Mouse (Mus musculus): ENCODE results near the gene Pars2. TPM values are rescaled to one million over a fixed set of nuclear protein-coding genes. Genes with fewer than 3 reads are reported as not detected.

Gene Pars2
- polyA plus RNA-seq, 1 experiment from 2014 or later = 16.0 TPM

DNA sequence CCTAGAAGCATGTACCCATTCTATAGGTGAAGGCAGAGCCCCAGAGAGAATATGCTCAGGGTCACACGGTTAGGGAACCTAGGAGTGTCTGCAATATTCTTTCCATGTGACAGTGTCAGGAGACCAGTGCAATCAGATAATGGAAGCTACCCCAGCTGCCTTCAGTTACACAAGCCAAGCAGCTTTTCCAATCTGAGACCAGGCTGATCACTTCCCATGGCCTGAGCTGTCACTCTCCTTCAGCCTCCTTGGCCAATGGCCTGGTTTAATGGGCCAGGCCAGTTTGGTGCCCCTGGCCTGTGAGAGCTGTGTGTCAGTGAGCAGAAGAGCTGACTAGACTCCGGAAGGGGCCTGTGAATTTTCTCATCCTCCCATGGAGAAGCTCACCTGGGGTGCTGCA lies 14.4 kb downstream of the Pars2 start:
- no peak overlapping the region for H3K4me2 ChIP-seq (ENCODE audit: low read depth, low read length)
- no peak for DNase-seq (ENCODE audit: low spot score)
- WGBS = 91% methylated on average over 2 of the region's 2 CpGs
- no peak overlapping the region for H3K9ac ChIP-seq (replicated peaks; ENCODE audit: low read length)
- no peak overlapping the region for H3K27ac ChIP-seq (replicated peaks; ENCODE audit: low read depth, low read length)
- H3K4me1 ChIP-seq (ENCODE audit: control insufficient read depth, insufficient read depth, low read length) = no peaks in the 10 kb centered on the region
- no peaks in the 10 kb centered on the region for H3K27me3 ChIP-seq (ENCODE audit: control insufficient read depth, insufficient read depth, low read length)
- no peak overlapping the region for H3K4me3 ChIP-seq (ENCODE audit: low read depth, low read length)
- H3K36me3 ChIP-seq (replicated peaks; ENCODE audit: control insufficient read depth, insufficient read depth, low read depth, low read length) = peaks cover 29% of the 10 kb centered on the region
- H3K9me3 ChIP-seq (replicated peaks; ENCODE audit: control insufficient read depth, low read length) = no peaks in the 10 kb centered on the region
- no peak for ATAC-seq (replicated peaks; ENCODE audit: insufficient number of reproducible peaks, low FRiP score, low TSS enrichment, low read depth)

DNA sequence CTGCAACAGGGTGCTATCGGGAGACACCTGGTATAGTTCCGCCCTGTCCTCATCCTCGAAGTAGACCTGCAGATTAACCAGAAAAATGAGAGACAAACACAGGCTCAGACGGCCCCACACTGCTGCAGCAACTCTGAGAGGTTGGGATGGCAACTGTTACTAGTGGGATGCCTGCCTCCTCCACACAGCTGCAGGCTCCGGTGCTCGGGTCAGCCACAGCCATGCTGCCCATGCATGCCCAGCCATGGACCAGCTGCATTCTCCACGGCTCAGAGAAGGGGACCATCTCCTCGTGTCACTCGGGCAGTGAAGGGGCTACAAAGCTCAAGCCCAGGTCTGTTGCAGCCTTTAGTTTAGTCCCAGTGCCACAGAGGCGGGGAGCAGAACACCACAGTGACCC lies 14.8 kb downstream of the Pars2 start:
- Histone ChIP-seq H3K27me3 (ENCODE audit: control insufficient read depth, insufficient read depth, low read length) (no peaks in the 10 kb centered on the region), H3K9ac (replicated peaks; ENCODE audit: low read length) (no peak overlapping the region), H3K4me3 (ENCODE audit: low read depth, low read length) (no peak overlapping the region), H3K4me1 (ENCODE audit: control insufficient read depth, insufficient read depth, low read length) (no peaks in the 10 kb centered on the region), H3K4me2 (ENCODE audit: low read depth, low read length) (no peak overlapping the region), H3K9me3 (replicated peaks; ENCODE audit: control insufficient read depth, low read length) (no peaks in the 10 kb centered on the region), H3K27ac (replicated peaks; ENCODE audit: low read depth, low read length) (no peak overlapping the region), H3K36me3 (replicated peaks; ENCODE audit: control insufficient read depth, insufficient read depth, low read depth, low read length) (peaks cover 29% of the 10 kb centered on the region)
- WGBS = 92% methylated on average over 10 of the region's 10 CpGs
- ATAC-seq (replicated peaks; ENCODE audit: insufficient number of reproducible peaks, low FRiP score, low TSS enrichment, low read depth) (no peak), DNase-seq (ENCODE audit: low spot score) (no peak)

DNA sequence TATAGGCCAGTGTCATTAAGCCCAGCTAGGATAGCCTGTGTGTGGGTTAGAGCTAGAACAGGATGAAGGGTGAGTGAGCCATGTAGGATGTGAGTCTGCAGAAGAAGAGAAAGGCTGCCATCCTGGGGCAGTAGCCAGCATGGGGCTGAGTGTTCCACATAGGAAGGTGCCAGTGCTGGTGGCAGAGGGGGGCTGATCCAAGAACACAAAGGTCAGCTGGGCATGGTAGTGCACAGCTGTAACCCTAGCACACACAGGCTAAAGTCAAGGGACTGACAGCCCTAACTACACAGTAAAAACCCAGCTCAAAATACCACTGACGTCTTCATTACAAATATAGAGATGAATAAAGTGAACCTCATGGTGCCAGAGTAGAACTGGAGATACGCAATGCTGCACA lies 15.7 kb downstream of the Pars2 start:
- WGBS = 98% methylated on average over 2 of the region's 2 CpGs

DNA sequence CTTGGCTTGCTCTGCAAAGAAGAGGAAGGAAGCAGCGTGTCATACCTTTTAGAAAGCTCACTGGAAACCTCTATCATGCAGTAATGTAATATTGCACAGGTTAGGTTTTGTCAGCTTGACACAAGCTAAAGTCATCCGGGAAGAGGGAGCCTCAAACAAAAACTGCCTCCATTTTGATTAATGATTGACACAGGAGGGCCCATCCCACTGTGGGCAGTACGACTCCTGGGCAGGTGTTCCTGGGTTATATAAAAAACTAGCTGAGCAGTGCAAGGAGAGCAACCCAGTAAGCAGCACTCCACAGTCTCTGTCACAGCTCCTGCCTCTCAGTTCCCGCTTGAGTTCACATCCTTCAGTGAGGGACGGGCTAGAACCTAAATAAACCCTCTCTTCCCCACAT lies 25.9 kb downstream of the Pars2 start:
- H3K4me2 ChIP-seq (ENCODE audit: low read depth, low read length) = no peak overlapping the region
- no peak overlapping the region for H3K9ac ChIP-seq (replicated peaks; ENCODE audit: low read length)
- H3K36me3 ChIP-seq (replicated peaks; ENCODE audit: control insufficient read depth, insufficient read depth, low read depth, low read length) = peaks cover 2% of the 10 kb centered on the region; the same call in 1 of the 2 replicates
- H3K27ac ChIP-seq (replicated peaks; ENCODE audit: low read depth, low read length) = no peak overlapping the region
- no peaks in the 10 kb centered on the region for H3K27me3 ChIP-seq (ENCODE audit: control insufficient read depth, insufficient read depth, low read length)
- ATAC-seq (replicated peaks; ENCODE audit: insufficient number of reproducible peaks, low FRiP score, low TSS enrichment, low read depth) = no peak
- no peaks in the 10 kb centered on the region for H3K9me3 ChIP-seq (replicated peaks; ENCODE audit: control insufficient read depth, low read length)
- H3K4me3 ChIP-seq (ENCODE audit: low read depth, low read length) = no peak overlapping the region
- WGBS = 92% methylated on average over 5 of the region's 5 CpGs
- no peak for DNase-seq (ENCODE audit: low spot score)
- H3K4me1 ChIP-seq (ENCODE audit: control insufficient read depth, insufficient read depth, low read length) = no peaks in the 10 kb centered on the region

More for the DNA sequence above, 15.7 kb downstream of the Pars2 start:
- DNase-seq (ENCODE audit: low spot score) (no peak), ATAC-seq (replicated peaks; ENCODE audit: insufficient number of reproducible peaks, low FRiP score, low TSS enrichment, low read depth) (no peak)
- H3K9ac ChIP-seq (replicated peaks; ENCODE audit: low read length) = no peak overlapping the region
- peaks cover 31% of the 10 kb centered on the region for H3K36me3 ChIP-seq (replicated peaks; ENCODE audit: control insufficient read depth, insufficient read depth, low read depth, low read length)
- no peak overlapping the region for H3K4me2 ChIP-seq (ENCODE audit: low read depth, low read length)
- no peak overlapping the region for H3K27ac ChIP-seq (replicated peaks; ENCODE audit: low read depth, low read length)
- H3K27me3 ChIP-seq (ENCODE audit: control insufficient read depth, insufficient read depth, low read length) = no peaks in the 10 kb centered on the region
- no peaks in the 10 kb centered on the region for H3K4me1 ChIP-seq (ENCODE audit: control insufficient read depth, insufficient read depth, low read length)
- H3K4me3 ChIP-seq (ENCODE audit: low read depth, low read length) = no peak overlapping the region
- no peaks in the 10 kb centered on the region for H3K9me3 ChIP-seq (replicated peaks; ENCODE audit: control insufficient read depth, low read length)

DNA sequence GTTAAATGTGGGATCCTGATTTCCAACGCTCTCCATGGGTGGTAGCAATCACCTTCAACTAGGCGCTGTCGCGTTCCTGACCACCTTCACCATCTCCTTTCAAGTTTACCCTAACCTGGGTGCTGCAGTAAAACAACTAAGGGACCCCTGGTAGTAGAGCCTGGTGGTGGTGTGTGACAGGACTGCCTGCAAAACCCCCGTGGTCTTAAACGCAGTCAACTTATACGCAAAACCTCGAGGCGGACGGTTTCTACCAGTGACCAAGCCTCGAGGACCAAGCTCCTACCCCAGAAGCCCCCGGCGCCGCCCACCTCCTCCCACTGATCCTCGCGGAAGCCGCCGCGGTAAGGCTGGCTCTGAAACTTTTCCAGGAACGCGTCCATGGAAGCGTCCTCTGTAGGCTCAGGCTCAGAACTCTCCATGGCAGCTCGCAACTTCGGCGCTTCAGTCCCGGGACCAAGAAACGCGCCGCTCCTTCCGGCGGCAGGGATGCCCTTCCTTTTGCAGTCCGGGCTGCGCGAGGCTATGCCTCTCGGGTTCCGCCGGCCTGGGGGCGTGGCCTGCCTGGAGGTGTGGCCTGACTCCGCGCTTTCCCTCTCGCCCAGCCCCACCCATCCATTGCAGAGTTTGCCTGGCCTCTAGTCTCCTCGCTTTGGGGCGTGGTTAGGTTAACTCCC lies 27.7 kb downstream of the Pars2 start, which contains the start of gene Ttc4:
TSS of gene Ttc4 (minus strand) at position 503 of the 677 bp plus-strand sequence.
- H3K9me3 ChIP-seq (replicated peaks; ENCODE audit: control insufficient read depth, low read length) = no peaks in the 10 kb centered on the region
- no peaks in the 10 kb centered on the region for H3K27me3 ChIP-seq (ENCODE audit: control insufficient read depth, insufficient read depth, low read length)
- WGBS = under 1% methylated on average over 43 of the region's 43 CpGs
- no peak within 1 kb of the TSS; the same call in 1 of the 2 replicates for H3K27ac ChIP-seq (replicated peaks; ENCODE audit: low read depth, low read length)
- peaks cover 2% of the 10 kb centered on the region; the same call in 1 of the 2 replicates for H3K36me3 ChIP-seq (replicated peaks; ENCODE audit: control insufficient read depth, insufficient read depth, low read depth, low read length)
- H3K4me1 ChIP-seq (ENCODE audit: control insufficient read depth, insufficient read depth, low read length) = no peaks in the 10 kb centered on the region
- peak within 1 kb of the TSS; percentile 90 for H3K9ac ChIP-seq (replicated peaks; ENCODE audit: low read length)
- peak; percentile 95 for DNase-seq (ENCODE audit: low spot score)
- peak within 1 kb of the TSS; percentile 88 for H3K4me3 ChIP-seq (ENCODE audit: low read depth, low read length)
- peak within 1 kb of the TSS; percentile 78 for H3K4me2 ChIP-seq (ENCODE audit: low read depth, low read length)
- peak; percentile 95 for ATAC-seq (replicated peaks; ENCODE audit: insufficient number of reproducible peaks, low FRiP score, low TSS enrichment, low read depth)

DNA sequence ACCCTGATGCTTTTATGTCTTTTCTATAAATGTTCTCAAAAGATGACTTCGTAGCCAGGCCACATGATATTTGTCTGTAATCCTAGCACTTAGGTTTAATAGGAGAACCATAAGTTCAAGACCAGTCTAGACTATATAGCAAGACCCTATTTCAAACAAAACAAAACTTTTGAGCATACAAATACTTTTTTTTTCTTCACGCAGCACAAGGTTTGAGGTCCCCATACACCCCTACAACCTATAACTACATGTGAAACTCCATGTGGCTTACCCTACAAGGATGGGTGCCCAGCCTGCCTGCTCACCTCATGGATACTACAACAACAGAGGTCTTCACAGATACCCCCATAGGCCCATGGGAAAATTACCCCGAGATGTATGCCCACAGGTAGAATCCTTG lies 28.3 kb downstream of the Pars2 start:
- H3K4me3 ChIP-seq (ENCODE audit: low read depth, low read length) = peak overlapping the region; percentile 88; the same call in 1 of the 2 replicates
- DNase-seq (ENCODE audit: low spot score) = no peak
- H3K9me3 ChIP-seq (replicated peaks; ENCODE audit: control insufficient read depth, low read length) = no peaks in the 10 kb centered on the region
- no peak overlapping the region for H3K27ac ChIP-seq (replicated peaks; ENCODE audit: low read depth, low read length)
- H3K27me3 ChIP-seq (ENCODE audit: control insufficient read depth, insufficient read depth, low read length) = no peaks in the 10 kb centered on the region
- no peak overlapping the region for H3K4me2 ChIP-seq (ENCODE audit: low read depth, low read length)
- H3K9ac ChIP-seq (replicated peaks; ENCODE audit: low read length) = no peak overlapping the region
- H3K4me1 ChIP-seq (ENCODE audit: control insufficient read depth, insufficient read depth, low read length) = no peaks in the 10 kb centered on the region
- peak; percentile 56; the same call in 1 of the 2 replicates for ATAC-seq (replicated peaks; ENCODE audit: insufficient number of reproducible peaks, low FRiP score, low TSS enrichment, low read depth)
- peaks cover 2% of the 10 kb centered on the region; the same call in 1 of the 2 replicates for H3K36me3 ChIP-seq (replicated peaks; ENCODE audit: control insufficient read depth, insufficient read depth, low read depth, low read length)
- WGBS = 46% methylated on average over 3 of the region's 3 CpGs

DNA sequence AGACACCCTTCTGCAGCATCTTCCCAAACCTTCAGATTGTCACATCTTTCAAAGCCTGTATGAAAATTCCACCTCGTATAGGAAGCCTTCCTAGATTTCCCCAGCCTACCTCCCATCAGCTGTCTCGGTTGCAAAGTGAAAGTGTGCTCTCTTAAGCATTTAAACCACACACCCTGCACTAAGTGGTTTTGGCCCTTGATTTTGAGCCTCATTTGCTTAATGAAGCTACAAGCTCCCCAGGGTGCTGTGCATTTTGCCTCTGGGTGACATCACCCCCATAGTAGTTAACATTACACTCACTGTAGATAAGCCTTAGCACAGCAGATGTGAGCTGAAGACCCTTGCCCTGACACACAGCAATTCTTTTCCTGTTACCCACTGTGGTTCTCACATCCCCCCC lies 30.1 kb downstream of the Pars2 start:
- Histone ChIP-seq H3K9ac (replicated peaks; ENCODE audit: low read length) (no peak overlapping the region), H3K4me1 (ENCODE audit: control insufficient read depth, insufficient read depth, low read length) (no peaks in the 10 kb centered on the region), H3K27me3 (ENCODE audit: control insufficient read depth, insufficient read depth, low read length) (no peaks in the 10 kb centered on the region), H3K4me3 (ENCODE audit: low read depth, low read length) (no peak overlapping the region), H3K9me3 (replicated peaks; ENCODE audit: control insufficient read depth, low read length) (no peaks in the 10 kb centered on the region), H3K36me3 (replicated peaks; ENCODE audit: control insufficient read depth, insufficient read depth, low read depth, low read length) (peaks cover 2% of the 10 kb centered on the region; the same call in 1 of the 2 replicates), H3K4me2 (ENCODE audit: low read depth, low read length) (no peak overlapping the region), H3K27ac (replicated peaks; ENCODE audit: low read depth, low read length) (no peak overlapping the region)
- ATAC-seq (replicated peaks; ENCODE audit: insufficient number of reproducible peaks, low FRiP score, low TSS enrichment, low read depth) = no peak
- WGBS = 62% methylated on average over 2 of the region's 2 CpGs
- DNase-seq (ENCODE audit: low spot score) = no peak

DNA sequence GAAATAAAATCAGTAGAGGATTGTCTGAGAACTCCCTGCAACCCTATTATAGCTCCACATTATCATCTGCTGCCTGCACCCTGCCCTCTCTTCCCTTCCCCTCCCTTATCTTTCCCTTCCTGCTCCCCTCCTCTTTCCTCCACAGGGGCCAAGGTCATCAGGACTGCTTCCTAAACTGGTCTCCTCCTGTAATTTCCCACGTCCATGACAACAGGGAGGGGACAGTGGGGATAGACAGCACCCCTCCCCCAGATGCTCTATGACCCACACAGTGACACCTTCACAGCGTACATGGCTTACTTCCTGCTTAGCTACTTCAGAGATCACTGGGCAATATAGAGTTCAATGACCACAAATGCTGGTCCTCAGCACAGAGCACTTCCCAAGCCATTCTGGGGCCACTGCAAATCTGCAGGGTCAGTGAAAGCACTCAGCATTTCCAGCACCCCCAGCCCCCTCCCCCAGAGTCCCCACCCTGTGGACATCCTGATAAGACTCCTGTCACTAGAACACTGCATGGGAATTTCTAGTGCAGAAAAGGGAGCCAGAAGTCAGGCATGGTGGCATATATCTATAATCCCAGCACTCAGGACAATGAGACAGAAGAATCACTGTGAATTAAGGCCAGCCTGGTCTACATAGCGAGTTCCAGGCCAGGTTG lies 37.9 kb downstream of the Pars2 start:
- DNase-seq (ENCODE audit: low spot score) (no peak), ATAC-seq (replicated peaks; ENCODE audit: insufficient number of reproducible peaks, low FRiP score, low TSS enrichment, low read depth) (no peak)
- Histone ChIP-seq H3K4me2 (ENCODE audit: low read depth, low read length) (no peak overlapping the region), H3K36me3 (replicated peaks; ENCODE audit: control insufficient read depth, insufficient read depth, low read depth, low read length) (no peaks in the 10 kb centered on the region), H3K27me3 (ENCODE audit: control insufficient read depth, insufficient read depth, low read length) (no peaks in the 10 kb centered on the region), H3K9me3 (replicated peaks; ENCODE audit: control insufficient read depth, low read length) (no peaks in the 10 kb centered on the region), H3K4me1 (ENCODE audit: control insufficient read depth, insufficient read depth, low read length) (no peaks in the 10 kb centered on the region), H3K27ac (replicated peaks; ENCODE audit: low read depth, low read length) (no peak overlapping the region), H3K9ac (replicated peaks; ENCODE audit: low read length) (no peak overlapping the region), H3K4me3 (ENCODE audit: low read depth, low read length) (no peak overlapping the region)
- 45% methylated on average over 3 of the region's 3 CpGs for WGBS

All from embryonic facial prominence, embryonic 11.5 days (tissue).